Mouse (Mus musculus) lung, embryonic 14.5 days (tissue): Measurements from ENCODE around the gene Tepsin. TPM values are rescaled to one million over a fixed set of nuclear protein-coding genes. Genes with fewer than 3 reads are reported as not detected.

Experiments used
- ATAC-seq: fragments of 200-750 bp; cut with Nextera tagmentation; 2 replicates; pipeline ENCODE4 v1.8.0; 2017; ENCODE audit warnings: mild to moderate bottlenecking, moderate TSS enrichment, moderate library complexity; ENCODE audit not compliant: insufficient read depth
- DNase-seq: peaks from one replicate; pipeline ENCODE4 v3.0.0-alpha.2; 2015
- H3K27ac ChIP-seq: fragments of 300-500 bp; sonication (generic); 2 replicates; pipeline ENCODE4 v1.5.1; 2014; ENCODE audit warnings: low read depth, mild to moderate bottlenecking, moderate library complexity
- H3K27me3 ChIP-seq: fragments of 300-500 bp; sonication (generic); 2 replicates; pipeline ENCODE4 v1.6.1; 2014; ENCODE audit warnings: low read length, control low read depth; ENCODE audit not compliant: insufficient read depth
- H3K36me3 ChIP-seq: fragments of 300-500 bp; sonication (generic); 2 replicates; pipeline ENCODE4 v1.6.1; 2014; ENCODE audit warnings: control low read depth; ENCODE audit not compliant: insufficient read depth
- H3K4me1 ChIP-seq: fragments of 300-500 bp; sonication (generic); 2 replicates; pipeline ENCODE4 v1.6.1; 2014; ENCODE audit warnings: antibody characterized with exemption, control low read depth; ENCODE audit not compliant: insufficient read depth
- H3K4me2 ChIP-seq: fragments of 300-500 bp; sonication (generic); 2 replicates; pipeline ENCODE4 v1.6.1; 2014; ENCODE audit warnings: mild to moderate bottlenecking
- H3K4me3 ChIP-seq: fragments of 300-500 bp; sonication (generic); 2 replicates; pipeline ENCODE4 v1.5.1; 2014; ENCODE audit warnings: low read depth, low read length
- H3K9ac ChIP-seq: fragments of 300-500 bp; sonication (generic); 2 replicates; pipeline ENCODE4 v1.6.1; 2014
- H3K9me3 ChIP-seq: fragments of 300-500 bp; sonication (generic); 2 replicates; pipeline ENCODE4 v1.6.1; 2016; ENCODE audit warnings: low read depth, low read length, control low read depth
- CTCF ChIP-seq: IDR thresholded peaks from 2 replicates; pipeline ENCODE4 v1.5.1; 2016; ENCODE audit warnings: antibody characterized with exemption, low read depth
- WGBS: fragments of 180-500 bp; shearing (Covaris S2); extraction: QIAGEN DNeasy Blood & Tissue Kit; methylation state at CpG from one replicate; pipeline ENCODE4 v1.1.7; 2014; 5-methylcytosine and 5-hydroxymethylcytosine counted together
- polyA plus RNA-seq: library from polyadenylated mRNA; unstranded; fragments of >200 nt; fragmentation: Nextera tagmentation; extraction: Ambion mirVana; gene quantifications from 2 replicates; pipeline ENCODE4 v1.2.1, GENCODE M21; 2014

Gene Tepsin
- polyA plus RNA-seq, 1 experiment from 2014 or later = 17.1 TPM

DNA sequence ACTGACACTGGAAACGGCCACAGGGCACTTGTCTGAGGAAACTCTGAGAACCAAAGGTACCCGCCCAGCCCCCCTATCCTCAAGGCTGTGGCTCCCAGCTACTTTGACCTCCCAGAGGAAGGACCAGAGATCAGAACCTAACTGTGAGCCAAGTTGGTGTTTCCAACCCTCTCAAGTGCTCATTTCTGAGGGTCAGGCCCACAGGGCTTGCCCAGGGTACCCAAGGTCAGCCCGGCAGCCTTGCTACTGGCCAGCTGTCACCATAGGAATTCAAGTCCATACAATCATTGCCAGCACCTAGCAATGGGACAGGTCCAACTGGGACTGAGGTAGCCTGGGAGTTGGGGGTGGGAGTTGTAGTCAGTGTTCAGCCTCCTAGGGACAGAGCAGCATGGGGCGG is 7.9 kb downstream of the Tepsin start:
- Histone ChIP-seq H3K4me3 (no peak overlapping the region), H3K9me3 (no peaks in the 10 kb centered on the region), H3K27me3 (no peaks in the 10 kb centered on the region), H3K9ac (no peak overlapping the region), H3K4me1 (no peaks in the 10 kb centered on the region; the same call in 1 of the 2 replicates), H3K36me3 (peaks cover 51% of the 10 kb centered on the region), H3K27ac (no peak overlapping the region), H3K4me2 (no peak overlapping the region)
- ATAC-seq (no peak), DNase-seq (no peak)
- WGBS = 87% methylated on average over 4 of the region's 4 CpGs
- no peak for TF ChIP-seq CTCF

DNA sequence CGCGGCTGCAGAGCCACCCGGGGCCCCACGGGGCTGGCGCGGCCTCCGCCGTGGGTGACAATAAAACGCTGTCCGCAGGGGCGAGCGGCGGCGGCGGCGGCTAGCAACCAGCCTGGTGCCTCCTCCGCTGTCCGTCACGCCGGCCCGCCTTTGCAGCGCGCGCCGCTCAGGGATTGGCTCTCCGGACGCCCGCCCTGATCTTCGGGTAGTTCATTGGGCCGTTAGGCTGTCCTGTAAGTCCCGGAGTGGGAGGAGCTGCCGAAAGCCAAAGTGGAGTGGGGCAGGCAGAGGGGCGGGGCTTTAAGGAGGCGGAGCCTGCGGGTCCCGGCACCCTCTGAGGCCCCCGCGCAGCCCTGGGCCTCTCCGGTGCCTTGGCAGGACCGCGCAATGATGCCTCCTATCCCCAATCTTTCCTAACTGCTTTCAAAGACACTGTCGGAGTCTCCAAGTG is 11.8 kb downstream of the Tepsin start, which contains the start of gene Cep131:
Gene Cep131, minus strand, starts transcription at position 126 of the 451 bp plus-strand sequence.
- DNase-seq (peak; percentile 99), ATAC-seq (peak; percentile 99)
- no peaks in the 10 kb centered on the region for H3K27me3 ChIP-seq
- H3K9ac ChIP-seq = peak within 1 kb of the TSS; percentile 86
- peak within 1 kb of the TSS; percentile 80 for H3K4me3 ChIP-seq
- H3K9me3 ChIP-seq = no peaks in the 10 kb centered on the region
- WGBS = under 1% methylated on average over 42 of the region's 42 CpGs
- peak within 1 kb of the TSS; percentile 67; the same call in 1 of the 2 replicates for H3K27ac ChIP-seq
- TF ChIP-seq CTCF = no peak
- peaks cover 34% of the 10 kb centered on the region for H3K36me3 ChIP-seq
- no peaks in the 10 kb centered on the region; the same call in 1 of the 2 replicates for H3K4me1 ChIP-seq
- H3K4me2 ChIP-seq = peak within 1 kb of the TSS; percentile 90

DNA sequence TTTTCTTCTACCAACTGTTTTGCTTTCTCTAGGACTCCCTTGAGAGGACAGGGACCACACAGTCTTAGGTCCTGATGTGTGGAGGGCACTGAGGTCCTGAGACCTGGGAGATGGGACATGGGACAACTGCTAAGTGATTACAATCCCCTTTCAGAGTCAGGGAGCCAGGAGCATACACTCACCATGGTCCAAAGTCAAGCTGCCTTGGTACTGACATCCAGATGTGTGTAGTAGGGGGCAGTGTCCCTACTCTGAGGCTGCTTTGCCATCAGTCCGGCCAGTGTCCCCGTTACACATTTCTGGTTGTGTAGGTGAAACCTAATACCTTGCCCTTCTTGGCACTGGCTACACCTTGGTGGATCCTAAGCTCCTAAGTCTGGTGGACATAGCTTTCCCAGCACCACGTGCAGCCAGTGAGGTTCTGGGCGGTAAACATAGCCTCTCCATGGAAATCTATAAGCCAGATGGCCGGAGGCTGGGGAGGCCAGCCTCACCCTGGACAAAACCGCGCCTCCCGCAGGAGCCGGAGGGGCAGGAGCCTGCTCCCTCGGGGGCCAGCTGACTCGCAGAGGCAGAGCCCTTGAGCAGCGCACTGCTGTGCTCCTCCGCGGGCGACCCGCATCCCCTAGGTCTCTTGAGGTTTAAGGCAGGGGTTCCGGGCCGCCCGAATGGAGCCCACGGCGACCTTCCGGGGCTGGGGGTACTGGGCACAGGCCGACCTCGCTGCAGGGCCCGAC is 12.5 kb downstream of the Tepsin start:
- DNase-seq = peak; percentile 47
- peak; percentile 11; the same call in 1 of the 2 replicates for TF ChIP-seq CTCF
- WGBS = 0% methylated on average over 25 of the region's 25 CpGs

DNA sequence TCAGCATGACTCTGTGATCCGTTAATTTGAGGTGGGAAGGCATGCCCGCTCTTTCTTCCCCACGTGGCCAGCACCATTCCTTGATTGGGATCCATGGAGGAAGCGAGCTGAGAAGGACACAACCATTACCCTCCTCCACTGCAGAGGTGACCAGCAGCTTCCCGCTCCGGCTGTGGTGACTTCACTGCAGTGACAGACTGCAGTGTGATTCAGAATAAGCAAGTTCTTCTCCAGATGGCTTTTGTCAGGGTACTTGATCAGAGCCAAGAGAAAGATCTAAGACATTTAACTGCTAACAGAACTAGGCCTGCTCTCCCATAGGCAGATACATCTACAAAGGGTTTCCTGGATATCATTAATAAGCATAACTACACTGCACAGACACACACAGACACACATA is 18.2 kb downstream of the Tepsin start:
- H3K9me3 ChIP-seq = no peaks in the 10 kb centered on the region
- peaks cover 61% of the 10 kb centered on the region for H3K36me3 ChIP-seq
- peak; percentile 72 for DNase-seq
- no peak overlapping the region for H3K4me3 ChIP-seq
- no peak for TF ChIP-seq CTCF
- no peaks in the 10 kb centered on the region for H3K27me3 ChIP-seq
- H3K9ac ChIP-seq = no peak overlapping the region
- peak; percentile 53; the same call in 1 of the 2 replicates for ATAC-seq
- no peaks in the 10 kb centered on the region for H3K4me1 ChIP-seq
- WGBS = 72% methylated on average over 6 of the region's 6 CpGs
- no peak overlapping the region for H3K27ac ChIP-seq
- no peak overlapping the region for H3K4me2 ChIP-seq

More for the DNA sequence above, 12.5 kb downstream of the Tepsin start:
- peaks cover 34% of the 10 kb centered on the region for H3K36me3 ChIP-seq
- H3K4me3 ChIP-seq = peak overlapping the region; percentile 80
- no peaks in the 10 kb centered on the region; the same call in 1 of the 2 replicates for H3K4me1 ChIP-seq
- peak; percentile 29; the same call in 1 of the 2 replicates for ATAC-seq
- H3K4me2 ChIP-seq = peak overlapping the region; percentile 90
- H3K27ac ChIP-seq = 0 out of 2 replicates have a peak overlapping the region, but pooled peaks have one; percentile 67
- peak overlapping the region; percentile 86 for H3K9ac ChIP-seq
- no peaks in the 10 kb centered on the region for H3K9me3 ChIP-seq
- H3K27me3 ChIP-seq = no peaks in the 10 kb centered on the region

DNA sequence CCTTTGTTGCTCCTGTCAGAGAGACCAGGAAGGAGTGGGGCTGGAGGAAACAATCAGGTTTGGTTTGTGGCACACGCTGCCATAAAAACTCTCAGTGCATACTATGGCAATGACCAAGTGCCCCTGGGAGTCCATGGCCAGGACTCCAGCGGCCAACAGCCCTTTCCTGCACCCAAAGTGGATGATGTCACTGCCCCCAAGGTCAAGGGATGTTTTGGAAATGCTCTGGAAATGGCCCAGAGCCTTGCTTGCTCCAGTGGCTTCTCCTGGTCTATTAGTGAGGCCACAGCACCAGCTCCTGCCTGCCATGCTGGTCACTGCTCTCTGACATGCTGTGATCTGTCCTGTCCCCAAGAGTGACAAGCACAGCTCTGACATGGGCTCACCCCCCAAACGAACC is 22.3 kb downstream of the Tepsin start:
- Histone ChIP-seq H3K9me3 (no peaks in the 10 kb centered on the region), H3K4me1 (no peaks in the 10 kb centered on the region), H3K27me3 (no peaks in the 10 kb centered on the region), H3K9ac (no peak overlapping the region), H3K4me3 (no peak overlapping the region), H3K36me3 (peaks cover 72% of the 10 kb centered on the region), H3K27ac (no peak overlapping the region), H3K4me2 (no peak overlapping the region)
- no peak for TF ChIP-seq CTCF
- no peak for DNase-seq
- WGBS = 67% methylated on average over 3 of the region's 3 CpGs
- no peak for ATAC-seq

DNA sequence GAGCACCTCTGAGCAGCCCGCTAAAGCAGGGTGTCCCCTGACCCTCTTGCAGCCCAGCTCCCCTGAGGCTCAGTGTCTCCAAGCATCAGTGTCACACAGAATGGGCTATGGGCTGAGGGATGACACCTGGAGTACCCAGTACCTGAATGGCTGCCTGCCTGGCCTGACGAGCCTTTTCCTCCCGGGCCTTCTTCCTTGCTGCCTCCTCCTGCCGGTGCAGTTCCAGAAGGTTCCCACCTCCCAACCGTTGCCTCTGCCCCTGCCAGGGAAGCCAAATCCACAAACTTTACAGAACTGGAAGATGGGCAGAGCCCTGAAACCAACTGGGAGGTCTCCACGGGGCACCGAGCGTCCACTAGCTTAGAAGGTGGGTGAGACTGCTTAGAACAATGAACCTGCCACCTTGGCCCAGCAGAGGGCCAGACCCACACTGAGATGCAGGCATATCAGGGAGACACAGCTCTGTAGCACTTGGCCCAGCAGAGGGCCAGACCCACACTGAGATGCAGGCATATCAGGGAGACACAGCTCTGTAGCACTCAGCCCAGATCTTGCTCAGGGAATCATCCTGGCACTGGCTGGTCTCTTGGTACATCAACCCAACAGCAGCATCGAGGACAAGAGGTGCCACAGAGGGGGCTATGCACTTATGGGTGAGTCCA is 25.4 kb downstream of the Tepsin start:
- Histone ChIP-seq H3K9ac (no peak overlapping the region), H3K27me3 (no peaks in the 10 kb centered on the region), H3K4me1 (no peaks in the 10 kb centered on the region; the same call in 1 of the 2 replicates), H3K4me2 (no peak overlapping the region), H3K36me3 (peaks cover 79% of the 10 kb centered on the region), H3K27ac (no peak overlapping the region), H3K9me3 (no peaks in the 10 kb centered on the region), H3K4me3 (no peak overlapping the region)
- DNase-seq = no peak
- no peak for ATAC-seq
- peak; percentile 48 for TF ChIP-seq CTCF
- 83% methylated on average over 9 of the region's 9 CpGs for WGBS
